Mouse (Mus musculus) CH12.LX (cell line): Measurements from ENCODE around the gene Trem1.

Experiments
- CHD1 ChIP-seq: IDR thresholded peaks from 2 replicates; pipeline ENCODE4 v1.6.1; 2012; ENCODE audit warnings: low read depth, low read length, improper control_type of control experiment, inconsistent platforms
- CHD2 ChIP-seq: IDR thresholded peaks from 2 replicates; pipeline ENCODE4 v1.6.1; 2011; ENCODE audit warnings: low read length, improper control_type of control experiment
- CTCF ChIP-seq, 2 experiments: IDR thresholded peaks in 1 of 2; conservative IDR thresholded peaks in 1 of 2; 2 replicates each; pipeline ENCODE4 v1.5.1; 2011 to 2012; ENCODE audit warnings: low read depth in 2 of 2, low read length in 2 of 2, improper control_type of control experiment in 1 of 2, inconsistent platforms in 1 of 2, mild to moderate bottlenecking in 1 of 2, moderate library complexity in 1 of 2
- EP300 ChIP-seq: IDR thresholded peaks from 2 replicates; pipeline ENCODE4 v1.6.1; 2011; ENCODE audit warnings: low read length, improper control_type of control experiment
- JUND ChIP-seq: conservative IDR thresholded peaks from 2 replicates; pipeline ENCODE4 v1.6.1; 2011; ENCODE audit warnings: low read depth, low read length, improper control_type of control experiment
- MAX ChIP-seq: IDR thresholded peaks from 2 replicates; pipeline ENCODE4 v1.6.1; 2011; ENCODE audit warnings: low read length, improper control_type of control experiment
- RAD21 ChIP-seq: IDR thresholded peaks from 2 replicates; pipeline ENCODE4 v1.6.1; 2011; ENCODE audit warnings: low read depth, mild to moderate bottlenecking, low read length, improper control_type of control experiment, moderate library complexity
- ZKSCAN1 ChIP-seq: IDR thresholded peaks from 2 replicates; pipeline ENCODE4 v1.6.1; 2012; ENCODE audit warnings: low read depth, inconsistent platforms, low read length, improper control_type of control experiment, borderline replicate concordance

DNA sequence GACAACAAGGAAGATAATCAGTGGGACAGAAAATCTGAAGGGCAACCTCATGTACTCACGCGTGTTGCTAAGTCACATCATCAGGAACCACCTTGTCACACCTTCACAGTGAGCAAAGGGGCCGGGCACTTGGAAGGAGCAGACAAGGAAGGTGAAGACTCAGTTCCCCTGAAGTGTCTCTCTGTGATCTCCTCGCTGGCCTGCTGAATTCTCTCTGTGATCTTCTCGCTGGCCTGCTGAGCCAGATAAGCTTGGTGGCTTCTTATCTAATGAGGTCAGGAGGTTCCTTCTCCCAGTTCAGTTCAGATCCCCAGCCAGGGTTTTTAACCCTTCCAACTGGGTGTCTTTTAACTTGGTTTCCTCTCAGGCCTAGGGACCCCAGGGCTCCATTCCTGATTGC is 39.6 kb downstream of the Trem1 start:
- TF ChIP-seq ZKSCAN1 (no peak), CTCF (conservative IDR thresholded peaks at IDR 0.05 in 1 of 2, IDR thresholded peaks at IDR 0.05 in 1 of 2; ENCODE audit: low read depth in 2 of 2, low read length in 2 of 2) (no peak), CHD1 (no peak), CHD2 (no peak), JUND (no peak), MAX (no peak), RAD21 (no peak), EP300 (no peak)
